Mouse (Mus musculus) midbrain, embryonic 11.5 days (tissue): ENCODE results near the gene H2-M5. TPM values are rescaled to one million over a fixed set of nuclear protein-coding genes. Genes with fewer than 3 reads are reported as not detected.
A peak's percentile ranks its signal among the peaks of the same experiment; 100 is the strongest.

ENCODE experiments used
- ATAC-seq: fragments of 200-750 bp; cut with Nextera tagmentation; 2 replicates; pipeline ENCODE4 v1.8.0; 2017; ENCODE audit warnings: moderate TSS enrichment, moderate library complexity; ENCODE audit not compliant: low FRiP score
- DNase-seq: peaks from one replicate; pipeline ENCODE4 v3.0.0; 2015; ENCODE audit warnings: low spot score; ENCODE audit errors: missing footprints
- H3K27ac ChIP-seq: fragments of 300-500 bp; sonication (generic); 2 replicates; pipeline ENCODE4 v1.5.1; 2014; ENCODE audit warnings: low read depth, low read length
- H3K27me3 ChIP-seq: fragments of 300-500 bp; sonication (generic); 2 replicates; pipeline ENCODE4 v1.6.1; 2014; ENCODE audit warnings: mild to moderate bottlenecking, low read length, moderate library complexity, mixed read lengths; ENCODE audit not compliant: control insufficient read depth, insufficient read depth
- H3K36me3 ChIP-seq: fragments of 300-500 bp; sonication (generic); 2 replicates; pipeline ENCODE4 v1.6.1; 2014; ENCODE audit warnings: mild to moderate bottlenecking, low read length, moderate library complexity, mixed read lengths; ENCODE audit not compliant: control insufficient read depth, insufficient read depth
- H3K4me1 ChIP-seq: fragments of 300-500 bp; sonication (generic); 2 replicates; pipeline ENCODE4 v1.6.1; 2014; ENCODE audit warnings: low read length; ENCODE audit not compliant: control insufficient read depth, insufficient read depth
- H3K4me2 ChIP-seq: fragments of 300-500 bp; sonication (generic); 2 replicates; pipeline ENCODE4 v1.6.1; 2014; ENCODE audit warnings: mild to moderate bottlenecking, moderate library complexity
- H3K4me3 ChIP-seq: fragments of 300-500 bp; sonication (generic); 2 replicates; pipeline ENCODE4 v1.5.1; 2014; ENCODE audit warnings: low read depth, low read length
- H3K9ac ChIP-seq: fragments of 300-500 bp; sonication (generic); 2 replicates; pipeline ENCODE4 v1.6.1; 2014; ENCODE audit warnings: low read length
- H3K9me3 ChIP-seq: fragments of 300-500 bp; sonication (generic); 2 replicates; pipeline ENCODE4 v1.6.1; 2016; ENCODE audit warnings: low read length; ENCODE audit not compliant: control insufficient read depth
- WGBS: fragments of 180-500 bp; shearing (Covaris S2); extraction: QIAGEN DNeasy Blood & Tissue Kit; methylation state at CpG from one replicate; pipeline ENCODE4 v1.1.7; 2014; 5-methylcytosine and 5-hydroxymethylcytosine counted together
- polyA plus RNA-seq: library from polyadenylated mRNA; unstranded; fragments of >200 nt; fragmentation: Nextera tagmentation; extraction: Ambion mirVana; gene quantifications from 2 replicates; pipeline ENCODE4 v1.2.1, GENCODE M21; 2014

H2-M5 gene
- polyA plus RNA-seq, 1 experiment from 2014 or later = 0.67 TPM

- under 1% methylated on average over 46 of the region's 46 CpGs for WGBS
- H3K4me3 ChIP-seq = peak within 1 kb of the TSS; percentile 69
- H3K9me3 ChIP-seq = no peaks in the 10 kb centered on the region
- peaks cover 10% of the 10 kb centered on the region for H3K4me1 ChIP-seq
- peak within 1 kb of the TSS; percentile 75 for H3K4me2 ChIP-seq
- no peaks in the 10 kb centered on the region for H3K36me3 ChIP-seq
- H3K27ac ChIP-seq = no peak within 1 kb of the TSS
- H3K27me3 ChIP-seq = no peaks in the 10 kb centered on the region
- ATAC-seq (peak; percentile 98), DNase-seq (peak; percentile 100)
- peak within 1 kb of the TSS; percentile 84 for H3K9ac ChIP-seq
Measured at GRCm38 (mm10) chr17:36957999-36958743, 31.2 kb downstream of the H2-M5 start, which contains the start of the genes Znrd1 and Znrd1as. Znrd1 (minus strand) TSS chr17:36958559. Znrd1as (plus strand) TSS chr17:36958592.

DNA sequence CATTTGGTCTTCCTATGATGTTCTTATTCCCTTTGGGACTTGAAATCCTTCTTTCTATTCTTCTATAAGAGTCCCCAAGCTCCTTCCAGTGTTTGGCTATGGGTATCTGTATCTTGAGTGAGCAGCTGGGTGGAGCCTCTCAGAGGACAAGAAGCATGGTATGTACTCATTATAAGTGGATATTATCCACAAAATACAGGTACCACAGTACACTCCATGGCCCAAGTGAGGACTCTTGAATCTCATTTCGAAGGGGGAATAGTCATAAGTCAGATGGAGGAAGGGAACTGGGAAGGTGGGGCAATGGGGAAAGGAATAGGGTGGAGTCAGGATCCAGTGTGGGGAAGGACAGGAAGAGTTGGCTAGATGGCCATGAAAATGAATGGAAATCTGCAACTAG is 36.3 kb downstream of the H2-M5 start:
- DNase-seq (no peak), ATAC-seq (no peak)
- Histone ChIP-seq H3K4me1 (peaks cover 14% of the 10 kb centered on the region), H3K36me3 (peaks cover 7% of the 10 kb centered on the region; the same call in 1 of the 2 replicates), H3K27me3 (no peaks in the 10 kb centered on the region), H3K9ac (no peak overlapping the region), H3K9me3 (no peaks in the 10 kb centered on the region), H3K4me3 (no peak overlapping the region), H3K27ac (no peak overlapping the region), H3K4me2 (no peak overlapping the region)
- whole genome bisulfite sequencing = 86% methylated on average over 1 of the region's 1 CpGs

- Histone ChIP-seq H3K36me3 (peaks cover 7% of the 10 kb centered on the region; the same call in 1 of the 2 replicates), H3K9me3 (no peaks in the 10 kb centered on the region), H3K9ac (no peak overlapping the region), H3K4me1 (peaks cover 13% of the 10 kb centered on the region), H3K4me2 (no peak overlapping the region), H3K4me3 (no peak overlapping the region), H3K27ac (no peak overlapping the region), H3K27me3 (no peaks in the 10 kb centered on the region)
- ATAC-seq (no peak), DNase-seq (peak; percentile 72)
- 89% methylated on average over 2 of the region's 2 CpGs for WGBS
Measured at GRCm38 (mm10) chr17:36952631-36953030, 36.7 kb downstream of the H2-M5 start.

- peak within 1 kb of the TSS; percentile 77 for H3K27ac ChIP-seq
- peak within 1 kb of the TSS; percentile 60 for H3K4me3 ChIP-seq
- H3K9me3 ChIP-seq = no peaks in the 10 kb centered on the region
- WGBS = 2% methylated on average over 36 of the region's 36 CpGs
- peaks cover 14% of the 10 kb centered on the region for H3K4me1 ChIP-seq
- peak within 1 kb of the TSS; percentile 56 for H3K4me2 ChIP-seq
- H3K36me3 ChIP-seq = peaks cover 7% of the 10 kb centered on the region; the same call in 1 of the 2 replicates
- peak within 1 kb of the TSS; percentile 74 for H3K9ac ChIP-seq
- DNase-seq (peak; percentile 99), ATAC-seq (peak; percentile 96)
- peaks cover 4% of the 10 kb centered on the region; the same call in 1 of the 2 replicates for H3K27me3 ChIP-seq
Measured at GRCm38 (mm10) chr17:36950981-36951947, 38.1 kb downstream of the H2-M5 start, which contains the start of gene Ppp1r11. Ppp1r11 (minus strand) TSS chr17:36951741.

DNA sequence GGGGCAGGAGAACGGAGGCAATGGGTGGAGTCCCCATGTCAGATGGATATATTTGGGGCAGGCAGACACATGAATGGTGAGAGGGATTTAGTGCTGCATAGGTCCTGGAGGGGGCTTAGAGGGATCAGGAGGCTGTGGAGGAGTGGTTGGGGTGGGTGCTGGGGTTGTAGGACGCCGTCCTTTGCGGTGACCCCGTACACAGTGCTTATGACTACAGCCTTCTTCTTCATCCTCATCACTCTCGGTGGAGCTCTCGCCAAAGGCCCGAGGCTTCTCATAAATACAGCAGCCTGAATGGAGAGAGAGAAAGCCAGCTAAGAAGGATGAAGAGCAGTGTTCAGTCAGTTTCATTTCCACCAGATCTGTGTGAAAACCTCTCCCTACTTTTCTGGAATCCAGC is 40.1 kb downstream of the H2-M5 start:
- no peaks in the 10 kb centered on the region for H3K9me3 ChIP-seq
- peaks cover 14% of the 10 kb centered on the region for H3K4me1 ChIP-seq
- H3K36me3 ChIP-seq = peaks cover 7% of the 10 kb centered on the region; the same call in 1 of the 2 replicates
- ATAC-seq = no peak
- peak; percentile 12 for DNase-seq
- no peak overlapping the region for H3K27ac ChIP-seq
- WGBS = 89% methylated on average over 8 of the region's 8 CpGs
- H3K4me3 ChIP-seq = no peak overlapping the region
- peaks cover 18% of the 10 kb centered on the region for H3K27me3 ChIP-seq
- no peak overlapping the region for H3K4me2 ChIP-seq
- no peak overlapping the region for H3K9ac ChIP-seq

DNA sequence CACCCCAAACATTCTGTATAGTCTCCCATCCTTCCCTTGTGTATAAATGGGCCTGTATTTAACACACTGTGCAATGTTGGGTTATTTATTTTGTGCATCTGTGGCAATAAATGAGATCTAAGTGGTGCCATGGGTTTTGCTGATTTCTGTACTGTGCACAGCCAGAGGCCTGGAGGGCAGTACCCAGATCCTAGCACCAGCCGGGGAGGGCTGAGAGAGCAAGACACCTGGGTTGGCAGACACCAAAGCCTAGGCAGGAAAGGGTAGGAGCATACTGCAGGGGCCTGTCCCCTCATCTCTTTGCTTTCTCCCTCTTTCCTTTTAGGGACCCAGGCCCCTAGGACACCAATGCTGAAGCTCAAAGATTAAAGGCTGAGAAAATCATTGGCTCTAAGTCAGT is 41.1 kb downstream of the H2-M5 start:
- peaks cover 14% of the 10 kb centered on the region for H3K4me1 ChIP-seq
- 96% methylated on average over 1 of the region's 1 CpGs for WGBS
- no peak overlapping the region for H3K4me2 ChIP-seq
- no peak overlapping the region for H3K9ac ChIP-seq
- no peak for ATAC-seq
- H3K4me3 ChIP-seq = no peak overlapping the region
- DNase-seq = peak; percentile 65
- peaks cover 28% of the 10 kb centered on the region for H3K27me3 ChIP-seq
- no peak overlapping the region for H3K27ac ChIP-seq
- H3K36me3 ChIP-seq = peaks cover 7% of the 10 kb centered on the region; the same call in 1 of the 2 replicates
- H3K9me3 ChIP-seq = no peaks in the 10 kb centered on the region

DNA sequence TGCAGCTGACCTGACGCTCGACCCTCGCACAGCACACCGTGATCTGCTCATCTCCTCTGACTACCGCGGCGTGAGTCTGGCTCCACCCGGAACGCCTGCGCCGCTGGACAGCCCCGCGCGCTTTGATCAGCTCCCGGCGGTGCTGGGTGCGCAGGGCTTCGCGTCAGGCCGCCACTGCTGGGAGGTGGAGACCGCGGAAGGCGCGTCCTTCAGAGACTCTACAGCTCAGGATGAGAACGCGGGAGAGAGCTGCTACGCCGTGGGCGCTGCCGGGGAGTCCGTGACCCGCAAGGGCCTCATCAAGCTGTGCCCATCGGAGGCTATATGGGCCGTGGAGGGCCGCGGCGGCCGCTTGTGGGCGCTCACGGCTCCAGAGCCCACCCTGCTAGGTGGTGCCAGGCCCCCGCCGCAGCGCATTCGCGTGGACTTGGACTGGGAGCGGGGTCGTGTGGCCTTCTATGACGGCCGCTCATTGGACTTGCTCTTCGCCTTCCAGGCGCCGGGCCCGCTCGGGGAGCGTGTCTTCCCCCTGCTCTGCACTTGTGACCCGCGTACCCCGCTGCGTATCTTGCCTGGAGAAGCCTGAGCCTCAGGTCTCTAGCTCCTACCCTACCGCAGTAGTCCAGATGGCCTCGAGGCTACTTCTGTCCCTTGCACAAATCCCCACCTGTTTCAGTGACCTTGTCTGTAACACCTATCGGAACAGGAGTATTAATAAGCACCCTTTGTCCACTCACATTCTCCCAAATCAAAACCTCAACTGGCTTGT is 42.1 kb downstream of the H2-M5 start:
- Histone ChIP-seq H3K4me1 (peaks cover 22% of the 10 kb centered on the region), H3K36me3 (peaks cover 7% of the 10 kb centered on the region; the same call in 1 of the 2 replicates), H3K27me3 (peaks cover 38% of the 10 kb centered on the region), H3K4me3 (peak overlapping the region; percentile 49), H3K9ac (peak overlapping the region; percentile 80), H3K9me3 (no peaks in the 10 kb centered on the region), H3K4me2 (peak overlapping the region; percentile 91), H3K27ac (peak overlapping the region; percentile 30; the same call in 1 of the 2 replicates)
- 2% methylated on average over 62 of the region's 62 CpGs for WGBS
- DNase-seq = peak; percentile 97
- ATAC-seq = peak; percentile 59

DNA sequence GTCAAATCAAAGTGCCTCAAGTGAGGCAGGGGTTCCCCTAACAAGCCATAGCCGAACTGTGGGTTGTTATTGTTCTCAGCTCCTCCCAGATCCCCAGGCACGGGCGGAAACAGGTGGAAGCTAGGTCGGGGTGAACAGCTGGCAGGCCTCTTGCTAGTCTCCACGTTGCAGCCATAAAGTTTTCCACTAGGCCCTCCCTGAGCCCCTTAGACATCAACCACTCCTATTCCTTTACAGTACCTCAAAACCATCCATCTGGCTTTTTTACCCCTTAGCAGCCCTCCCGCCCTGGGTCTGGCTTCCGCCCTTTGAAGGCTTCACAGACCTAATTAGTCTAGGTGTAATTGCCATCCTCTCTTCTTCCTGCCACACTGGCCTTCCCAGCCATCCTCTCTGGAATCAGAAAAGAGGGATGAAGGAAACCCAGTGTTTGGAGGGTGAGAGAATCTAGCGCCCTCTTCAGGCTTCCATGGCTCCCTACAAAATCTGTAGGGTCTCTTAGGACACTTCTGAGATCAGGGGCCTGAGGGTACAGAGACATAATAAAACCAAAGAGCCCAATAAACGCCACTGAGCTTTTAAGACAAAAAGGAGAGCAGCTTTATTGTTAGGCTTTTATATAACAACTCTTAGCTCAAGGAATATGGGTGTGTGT is 45.1 kb downstream of the H2-M5 start:
- H3K4me2 ChIP-seq = no peak overlapping the region
- peaks cover 15% of the 10 kb centered on the region for H3K4me1 ChIP-seq
- H3K27me3 ChIP-seq = peaks cover 44% of the 10 kb centered on the region
- H3K9ac ChIP-seq = 0 out of 2 replicates have a peak overlapping the region, but pooled peaks have one; percentile 2
- H3K9me3 ChIP-seq = no peaks in the 10 kb centered on the region
- WGBS = 31% methylated on average over 9 of the region's 9 CpGs
- ATAC-seq (no peak), DNase-seq (no peak)
- peaks cover 5% of the 10 kb centered on the region; the same call in 1 of the 2 replicates for H3K36me3 ChIP-seq
- no peak overlapping the region for H3K4me3 ChIP-seq
- no peak overlapping the region for H3K27ac ChIP-seq
